Mouse (Mus musculus): Measurements from ENCODE around the gene Ap3b1.
"Not testable (repeated sequence)": the region's sequence is repeated elsewhere in the genome, so short reads cannot be mapped to it uniquely, and the experiment has no call there.

The Ap3b1 gene

DNA sequence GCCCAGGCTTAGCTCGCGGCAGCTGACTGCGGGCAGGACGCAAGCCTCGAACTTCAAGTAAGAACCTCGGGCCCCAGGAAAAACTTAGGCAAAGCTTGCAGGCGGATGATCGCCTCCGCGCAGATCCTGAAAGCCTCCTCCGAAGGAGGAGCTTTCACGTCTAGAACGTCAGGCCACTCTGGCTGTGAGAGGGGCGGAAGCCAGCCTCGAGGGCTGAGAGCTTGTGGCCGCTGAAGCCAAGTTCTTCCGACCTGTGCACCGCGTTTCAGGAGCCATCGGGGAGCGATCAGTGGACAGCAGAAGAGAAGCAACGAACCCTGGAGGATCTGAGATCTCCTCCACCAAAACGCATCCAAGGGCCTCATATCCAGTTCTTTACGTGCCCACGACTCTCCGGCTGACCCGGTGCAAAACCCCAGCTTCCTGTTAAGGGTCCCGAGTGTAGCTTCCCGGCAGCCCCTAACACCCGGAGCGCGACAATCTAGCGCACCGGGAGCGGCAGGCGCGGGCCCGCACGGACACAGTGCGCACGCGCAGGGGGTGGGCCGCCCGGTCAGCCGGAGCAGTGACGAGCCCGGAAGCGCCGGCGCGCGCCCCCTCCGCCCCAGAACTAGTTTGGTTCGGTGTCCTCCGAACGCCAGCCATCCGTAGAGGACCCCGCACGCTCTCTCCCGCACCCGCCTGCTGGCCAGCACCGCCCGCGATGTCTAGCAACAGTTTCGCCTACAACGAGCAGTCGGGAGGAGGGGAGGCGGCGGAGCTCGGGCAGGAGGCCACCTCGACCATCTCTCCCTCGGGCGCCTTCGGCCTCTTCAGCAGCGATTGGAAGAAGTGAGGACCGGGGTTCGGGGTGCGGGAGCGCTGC is at the start of gene Ap3b1:
Gene Ap3b1 (plus strand): TSS at position 560 of the 865 bp plus-strand sequence.
- peak; percentile 89 for DNase-seq (ENCODE audit: low read depth)

DNA sequence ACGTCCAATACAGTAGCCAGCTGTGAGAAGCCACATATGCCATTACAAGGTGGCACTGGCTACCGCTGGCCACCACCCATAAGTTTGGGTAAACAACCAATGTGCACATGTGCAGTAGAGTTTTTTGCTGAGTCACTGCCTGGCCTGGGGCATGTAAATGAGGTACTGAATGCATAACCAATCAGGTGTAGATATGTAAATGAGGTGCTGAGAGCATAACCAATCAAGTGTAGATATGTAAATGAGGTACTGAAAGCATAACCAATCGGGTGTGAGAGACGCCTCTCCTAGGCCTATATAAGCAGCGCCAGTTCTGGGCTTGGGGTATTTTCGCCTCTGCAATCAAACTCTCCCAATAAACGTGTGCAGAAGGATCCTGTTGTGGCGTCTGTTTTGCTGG is 45.9 kb upstream of the Ap3b1 start:
- DNase-seq (ENCODE audit: low read depth), result peak; percentile 44

DNA sequence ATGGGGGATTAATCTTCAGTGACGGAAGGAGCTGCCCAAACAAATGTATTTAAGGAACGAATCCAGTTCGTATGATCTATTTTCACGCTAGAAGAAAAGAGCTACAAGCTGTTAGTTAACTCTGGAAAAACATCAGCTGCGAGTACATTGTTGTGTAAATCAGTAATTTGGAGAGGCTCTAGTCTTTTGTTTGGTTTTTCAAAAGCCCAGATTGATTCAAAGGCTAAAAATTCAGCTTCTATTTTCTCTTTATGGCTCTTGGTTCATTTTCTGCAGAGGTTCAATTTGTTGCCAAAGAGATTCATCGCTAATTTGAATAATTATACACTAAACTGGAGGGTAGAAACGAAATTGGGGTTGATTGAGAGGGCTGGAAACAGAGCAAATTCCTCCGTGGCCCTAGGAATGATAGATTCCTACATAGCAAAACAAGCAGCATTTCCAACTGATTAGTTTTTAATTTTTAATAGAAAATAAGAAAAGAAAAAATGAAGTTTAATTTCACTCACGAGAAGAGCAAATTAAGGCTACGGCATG is 41.7 kb upstream of the Ap3b1 start:
- DNase-seq (ENCODE audit: low read depth), result no peak

DNA sequence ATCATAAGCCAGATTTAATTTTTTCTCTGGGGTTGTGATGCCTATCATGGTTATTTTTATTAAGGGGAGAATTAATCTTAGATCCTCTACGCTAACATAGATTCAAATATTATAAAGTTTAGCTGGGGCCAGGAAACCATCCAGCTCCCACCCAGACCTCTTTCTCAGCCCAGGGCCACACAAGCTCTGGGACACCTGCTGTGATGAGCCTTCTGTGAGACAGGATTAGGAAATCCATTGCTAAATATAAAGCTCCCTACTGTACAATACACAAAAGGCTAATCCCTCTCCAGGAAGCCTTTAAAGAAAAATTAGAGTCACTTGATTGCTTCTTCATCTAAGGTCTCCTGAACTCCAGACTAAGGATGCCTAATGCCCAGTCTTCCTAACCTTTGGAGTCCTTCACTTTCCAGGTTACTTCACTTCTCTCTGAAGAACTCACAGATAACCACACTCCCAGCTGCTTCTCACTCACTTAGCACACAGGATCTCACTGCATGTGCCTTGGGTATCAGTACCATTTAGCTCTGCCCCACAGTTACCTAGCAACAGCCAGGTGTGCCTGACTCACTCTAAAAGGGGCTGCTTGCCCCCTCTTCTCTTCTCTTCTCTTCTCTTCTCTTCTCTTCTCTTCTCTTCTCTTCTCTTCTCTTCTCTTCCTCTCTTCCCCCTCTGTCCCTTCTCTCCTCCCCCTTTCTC is 37.5 kb upstream of the Ap3b1 start:
- DNase-seq (ENCODE audit: low read depth), result no peak

GRCm38 (mm10) chr13:94322475-94322874 is 36.3 kb upstream of the Ap3b1 start:
- DNase-seq (ENCODE audit: low read depth), result peak; percentile 67

GRCm38 (mm10) chr13:94328063-94328462 is 30.7 kb upstream of the Ap3b1 start:
- peak; percentile 97 for DNase-seq (ENCODE audit: low read depth)

- not testable (repeated sequence) for DNase-seq (ENCODE audit: low read depth)
Measured at GRCm38 (mm10) chr13:94329005-94329404, 29.8 kb upstream of the Ap3b1 start.

DNA sequence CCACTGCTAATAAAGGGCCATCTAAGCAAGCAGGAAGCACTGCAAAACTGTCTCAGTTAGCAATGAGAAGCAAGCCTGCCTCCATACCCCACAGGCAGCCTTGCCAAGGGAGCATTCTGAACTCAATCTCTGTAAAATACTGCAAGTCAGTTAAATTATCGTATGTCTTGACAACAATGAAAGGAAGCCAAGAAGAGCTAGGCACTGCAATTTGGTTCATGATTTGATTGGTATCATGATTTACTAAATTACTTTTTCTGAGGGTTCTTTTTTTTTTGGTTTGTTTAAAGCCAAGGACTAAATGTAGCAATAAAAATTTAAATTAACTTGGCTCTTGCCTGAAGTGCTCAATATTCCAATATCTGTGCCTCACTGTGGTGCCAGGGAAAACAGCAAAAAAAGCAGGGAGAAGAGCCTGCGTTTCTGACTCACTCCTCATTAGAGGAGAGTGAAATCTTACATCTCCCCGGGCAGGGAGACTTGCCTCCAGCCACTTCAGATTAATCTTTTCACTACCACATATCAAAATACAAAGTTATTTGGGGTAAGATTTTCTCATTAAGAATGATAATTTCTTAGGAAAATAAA is 28.3 kb upstream of the Ap3b1 start:
- no peak for DNase-seq (ENCODE audit: low read depth)

- DNase-seq (ENCODE audit: low read depth), result peak; percentile 52
Measured at GRCm38 (mm10) chr13:94338357-94338756, 20.4 kb upstream of the Ap3b1 start.

GRCm38 (mm10) chr13:94343192-94343591 is 15.6 kb upstream of the Ap3b1 start:
- peak; percentile 50 for DNase-seq (ENCODE audit: low read depth)

DNA sequence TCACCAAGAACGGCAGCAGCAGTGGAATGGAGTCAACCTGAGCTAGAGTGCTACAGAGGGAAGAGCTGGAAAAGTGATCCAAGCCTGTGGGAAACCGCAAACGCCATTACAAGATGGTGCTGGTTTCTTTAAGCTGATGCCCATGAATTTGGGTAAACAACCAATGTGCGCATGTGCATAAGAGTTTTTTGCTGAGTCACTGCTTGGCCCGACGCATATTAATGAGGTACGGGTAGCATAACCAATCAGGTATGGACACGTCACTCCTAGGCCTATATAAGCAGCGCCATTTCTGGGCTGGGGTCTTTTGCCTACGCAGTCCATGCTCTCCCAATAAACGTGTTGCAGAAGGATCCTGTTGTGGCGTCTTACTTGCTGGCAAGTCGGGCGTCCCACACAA is 14.2 kb upstream of the Ap3b1 start:
- DNase-seq (ENCODE audit: low read depth), result not testable (repeated sequence)

- peak; percentile 99 for DNase-seq (ENCODE audit: low read depth)
Measured at GRCm38 (mm10) chr13:94354584-94354983, 4.2 kb upstream of the Ap3b1 start.

GRCm38 (mm10) chr13:94358101-94358400 is 709 bp upstream of the Ap3b1 start:
- no peak for DNase-seq (ENCODE audit: low read depth)

DNA sequence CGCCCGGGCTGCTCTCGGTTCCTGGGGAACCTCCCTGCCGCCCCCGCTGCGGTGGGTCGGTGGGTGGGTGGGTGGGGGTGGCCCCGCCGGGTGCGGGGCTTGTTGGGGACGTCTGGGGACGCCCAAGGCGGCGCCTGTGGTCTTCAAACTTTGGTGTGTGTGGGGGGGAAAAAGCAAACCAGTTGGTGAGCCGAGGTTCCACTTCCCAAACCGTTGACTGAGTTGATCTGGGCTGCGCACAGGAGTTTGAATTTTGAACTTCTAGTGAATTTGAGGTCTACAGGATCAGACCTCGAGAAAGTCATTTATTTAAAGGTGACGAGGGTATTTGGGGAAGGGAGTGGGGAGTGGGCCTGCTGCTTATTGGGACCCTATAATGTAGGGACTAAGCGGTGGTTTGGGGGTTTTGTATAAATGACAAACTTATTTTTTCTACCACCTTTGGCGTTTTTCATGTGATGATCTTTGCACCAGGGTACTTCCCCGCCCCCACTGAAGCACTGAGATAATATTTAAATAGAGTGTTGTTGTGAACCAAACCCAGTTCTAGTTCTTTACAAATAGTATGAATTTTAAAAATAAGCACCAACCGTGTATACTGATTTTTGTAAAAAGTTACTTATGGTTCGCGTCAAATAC is 641 bp downstream of the Ap3b1 start:
- peak; percentile 47 for DNase-seq (ENCODE audit: low read depth)

- not testable (repeated sequence) for DNase-seq (ENCODE audit: low read depth)
Measured at GRCm38 (mm10) chr13:94361013-94361580, 2.3 kb downstream of the Ap3b1 start.

DNA sequence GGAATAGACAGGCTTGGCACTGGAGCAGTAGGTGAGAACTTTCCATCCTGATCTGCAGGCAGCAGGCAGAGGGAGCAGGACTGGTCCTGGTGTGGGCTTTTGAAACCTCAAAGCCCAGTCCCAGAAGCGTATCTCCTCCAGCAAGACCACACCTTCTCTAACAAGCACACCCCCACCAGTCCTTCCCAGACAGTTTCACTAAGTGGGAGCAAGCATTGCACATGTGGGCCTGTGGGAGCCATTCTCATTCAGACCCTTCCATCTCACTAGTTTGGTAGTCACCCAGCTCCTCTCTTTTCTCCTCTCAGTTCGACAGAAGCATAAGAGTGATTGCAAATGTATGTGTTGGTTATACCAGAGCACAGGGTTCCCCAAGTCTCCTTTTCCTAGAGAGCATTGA is 5.6 kb downstream of the Ap3b1 start:
- no peak for DNase-seq (ENCODE audit: low read depth)

- no peak for DNase-seq (ENCODE audit: low read depth)
Measured at GRCm38 (mm10) chr13:94365108-94365907, 6.5 kb downstream of the Ap3b1 start.

DNA sequence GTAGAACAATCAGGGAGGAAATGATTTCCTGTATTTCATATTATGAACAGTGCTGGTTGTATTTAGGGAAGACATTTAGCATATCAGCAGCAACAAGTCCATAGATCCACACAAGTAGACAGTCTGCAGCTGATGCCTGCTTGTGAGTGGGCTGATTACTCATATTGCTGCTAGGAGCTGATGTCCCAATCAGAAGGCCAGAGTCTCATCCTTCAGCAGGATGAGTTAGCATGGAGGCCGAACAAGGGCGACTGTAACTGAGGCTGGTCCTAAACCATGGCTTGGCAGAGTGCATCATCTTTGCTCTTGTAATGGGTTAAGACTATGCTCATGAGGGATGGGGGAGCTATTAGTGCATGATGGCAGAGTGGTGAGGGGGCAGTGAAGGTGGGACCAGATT is 9.1 kb downstream of the Ap3b1 start:
- DNase-seq (ENCODE audit: low read depth), result no peak

DNA sequence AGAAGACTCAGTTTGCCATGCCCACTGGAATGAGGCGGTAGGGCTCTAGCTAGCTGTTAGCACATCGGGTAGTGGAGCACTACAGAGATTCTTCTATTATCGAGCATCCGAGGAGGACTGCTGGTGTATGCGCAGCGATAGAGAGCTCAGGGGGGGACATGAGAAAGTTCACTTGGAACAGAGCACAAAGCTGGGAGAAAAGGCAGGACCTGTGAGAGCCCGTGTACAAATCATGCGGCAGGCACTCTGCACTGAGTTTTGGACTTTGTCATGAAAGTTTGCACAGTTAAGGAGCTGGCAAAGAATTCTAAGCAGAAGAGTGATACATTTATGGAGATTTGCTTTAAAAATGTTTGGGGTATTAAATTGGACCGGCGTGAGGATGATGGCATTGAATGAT is 11.8 kb downstream of the Ap3b1 start:
- no peak for DNase-seq (ENCODE audit: low read depth)

- DNase-seq (ENCODE audit: low read depth), result no peak
Measured at GRCm38 (mm10) chr13:94372066-94372465, 13.3 kb downstream of the Ap3b1 start.

DNA sequence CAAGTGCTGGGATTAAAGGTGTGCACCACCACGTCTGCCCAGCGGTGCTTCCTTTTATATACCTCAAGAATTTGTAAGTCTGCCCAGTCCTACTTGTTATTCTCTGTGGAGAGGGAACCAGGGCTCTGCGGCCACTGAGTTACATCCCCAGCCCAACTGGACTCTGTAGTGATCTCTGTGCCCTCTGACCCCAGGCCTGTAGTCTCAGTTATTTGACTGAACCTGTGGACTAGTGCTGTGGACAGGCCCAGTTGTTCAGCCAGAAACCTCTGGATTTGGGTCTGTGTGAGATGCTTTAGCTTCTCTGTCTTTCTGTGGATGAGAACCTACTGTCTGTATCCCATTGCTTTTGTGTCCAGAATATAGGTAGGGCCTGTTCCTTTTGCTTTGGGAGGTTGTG is 15.4 kb downstream of the Ap3b1 start:
- DNase-seq (ENCODE audit: low read depth), result no peak

Measured in 416B (cell line).